Mouse (Mus musculus): ENCODE results near the gene Dock2. TPM values are rescaled to one million over a fixed set of nuclear protein-coding genes. Genes with fewer than 3 reads are reported as not detected.
"Not testable (repeated sequence)": the region's sequence is repeated elsewhere in the genome, so short reads cannot be mapped to it uniquely, and the experiment has no call there.

The Dock2 gene
- polyA plus RNA-seq, 1 experiment from 2014 or later, result 1.4 TPM

GRCm38 (mm10) chr11:34242979-34243378 lies 540.7 kb downstream of the Dock2 start:
- ATAC-seq, result no peak
- no peaks in the 10 kb centered on the region for H3K27me3 ChIP-seq (replicated peaks; ENCODE audit: control insufficient read depth, insufficient read depth, low read length)
- WGBS, result 21% methylated on average over 6 of the region's 6 CpGs

GRCm38 (mm10) chr11:34240252-34240651 lies 543.4 kb downstream of the Dock2 start:
- H3K4me1 ChIP-seq (ENCODE audit: control insufficient read depth, insufficient read depth, low read length), result no peaks in the 10 kb centered on the region
- ATAC-seq, result no peak
- WGBS, result 97% methylated on average over 1 of the region's 1 CpGs
- H3K4me3 ChIP-seq (ENCODE audit: low read length), result no peak overlapping the region
- H3K4me2 ChIP-seq (ENCODE audit: low read depth, low read length), result no peak overlapping the region
- H3K27me3 ChIP-seq (replicated peaks; ENCODE audit: control insufficient read depth, insufficient read depth, low read length), result no peaks in the 10 kb centered on the region
- no peak overlapping the region for H3K27ac ChIP-seq (ENCODE audit: low read length)
- H3K9me3 ChIP-seq (ENCODE audit: control insufficient read depth, low read length), result no peaks in the 10 kb centered on the region
- no peak overlapping the region for H3K9ac ChIP-seq (ENCODE audit: low read depth, low read length)
- no peaks in the 10 kb centered on the region for H3K36me3 ChIP-seq (ENCODE audit: control insufficient read depth, insufficient read depth, low read length)

More at GRCm38 (mm10) chr11:34242979-34243378, 540.7 kb downstream of the Dock2 start:
- H3K27ac ChIP-seq (ENCODE audit: low read length), result no peak overlapping the region
- no peak overlapping the region for H3K4me3 ChIP-seq (ENCODE audit: low read length)
- H3K36me3 ChIP-seq (ENCODE audit: control insufficient read depth, insufficient read depth, low read length), result no peaks in the 10 kb centered on the region
- no peak overlapping the region for H3K4me2 ChIP-seq (ENCODE audit: low read depth, low read length)
- no peaks in the 10 kb centered on the region for H3K9me3 ChIP-seq (ENCODE audit: control insufficient read depth, low read length)
- H3K9ac ChIP-seq (ENCODE audit: low read depth, low read length), result no peak overlapping the region
- H3K4me1 ChIP-seq (ENCODE audit: control insufficient read depth, insufficient read depth, low read length), result no peaks in the 10 kb centered on the region

- no peak overlapping the region for H3K4me2 ChIP-seq (ENCODE audit: low read depth, low read length)
- H3K4me1 ChIP-seq (ENCODE audit: control insufficient read depth, insufficient read depth, low read length), result no peaks in the 10 kb centered on the region
- ATAC-seq, result no peak
- no peaks in the 10 kb centered on the region for H3K9me3 ChIP-seq (ENCODE audit: control insufficient read depth, low read length)
- no peak overlapping the region for H3K4me3 ChIP-seq (ENCODE audit: low read length)
- no peaks in the 10 kb centered on the region for H3K36me3 ChIP-seq (ENCODE audit: control insufficient read depth, insufficient read depth, low read length)
- H3K27ac ChIP-seq (ENCODE audit: low read length), result no peak overlapping the region
- H3K27me3 ChIP-seq (replicated peaks; ENCODE audit: control insufficient read depth, insufficient read depth, low read length), result no peaks in the 10 kb centered on the region
- H3K9ac ChIP-seq (ENCODE audit: low read depth, low read length), result no peak overlapping the region
- WGBS, result 81% methylated on average over 2 of the region's 2 CpGs
Observed at GRCm38 (mm10) chr11:34239691-34240090, 544.0 kb downstream of the Dock2 start.

- H3K4me2 ChIP-seq (ENCODE audit: low read depth, low read length), result no peak overlapping the region
- no peak overlapping the region for H3K9ac ChIP-seq (ENCODE audit: low read depth, low read length)
- no peaks in the 10 kb centered on the region for H3K9me3 ChIP-seq (ENCODE audit: control insufficient read depth, low read length)
- no peaks in the 10 kb centered on the region for H3K4me1 ChIP-seq (ENCODE audit: control insufficient read depth, insufficient read depth, low read length)
- no peak for ATAC-seq
- H3K4me3 ChIP-seq (ENCODE audit: low read length), result no peak overlapping the region
- H3K27ac ChIP-seq (ENCODE audit: low read length), result no peak overlapping the region
- WGBS, result 85% methylated on average over 6 of the region's 6 CpGs
- H3K27me3 ChIP-seq (replicated peaks; ENCODE audit: control insufficient read depth, insufficient read depth, low read length), result no peaks in the 10 kb centered on the region
- no peaks in the 10 kb centered on the region for H3K36me3 ChIP-seq (ENCODE audit: control insufficient read depth, insufficient read depth, low read length)
Observed at GRCm38 (mm10) chr11:34236885-34237284, 546.8 kb downstream of the Dock2 start.

- H3K27me3 ChIP-seq (replicated peaks; ENCODE audit: control insufficient read depth, insufficient read depth, low read length), result no peaks in the 10 kb centered on the region
- H3K36me3 ChIP-seq (ENCODE audit: control insufficient read depth, insufficient read depth, low read length), result no peaks in the 10 kb centered on the region
- no peak overlapping the region for H3K4me3 ChIP-seq (ENCODE audit: low read length)
- H3K9ac ChIP-seq (ENCODE audit: low read depth, low read length), result no peak overlapping the region
- WGBS, result 45% methylated on average over 5 of the region's 5 CpGs
- ATAC-seq, result no peak
- no peak overlapping the region for H3K4me2 ChIP-seq (ENCODE audit: low read depth, low read length)
- no peaks in the 10 kb centered on the region for H3K4me1 ChIP-seq (ENCODE audit: control insufficient read depth, insufficient read depth, low read length)
- H3K9me3 ChIP-seq (ENCODE audit: control insufficient read depth, low read length), result no peaks in the 10 kb centered on the region
- no peak overlapping the region for H3K27ac ChIP-seq (ENCODE audit: low read length)
Observed at GRCm38 (mm10) chr11:34236091-34236759, 547.5 kb downstream of the Dock2 start.

GRCm38 (mm10) chr11:34228758-34229364 lies 554.8 kb downstream of the Dock2 start:
- H3K9me3 ChIP-seq (ENCODE audit: control insufficient read depth, low read length), result no peaks in the 10 kb centered on the region
- H3K9ac ChIP-seq (ENCODE audit: low read depth, low read length), result no peak overlapping the region
- no peak overlapping the region for H3K4me2 ChIP-seq (ENCODE audit: low read depth, low read length)
- no peaks in the 10 kb centered on the region for H3K4me1 ChIP-seq (ENCODE audit: control insufficient read depth, insufficient read depth, low read length)
- H3K27me3 ChIP-seq (replicated peaks; ENCODE audit: control insufficient read depth, insufficient read depth, low read length), result no peaks in the 10 kb centered on the region
- 37% methylated on average over 6 of the region's 6 CpGs for whole genome bisulfite sequencing
- no peak overlapping the region for H3K27ac ChIP-seq (ENCODE audit: low read length)
- ATAC-seq, result 0 out of 2 replicates have a peak, but pooled peaks have one; percentile 28
- H3K36me3 ChIP-seq (ENCODE audit: control insufficient read depth, insufficient read depth, low read length), result no peaks in the 10 kb centered on the region
- no peak overlapping the region for H3K4me3 ChIP-seq (ENCODE audit: low read length)

- H3K4me2 ChIP-seq (ENCODE audit: low read depth, low read length), result no peak overlapping the region
- ATAC-seq, result no peak
- no peaks in the 10 kb centered on the region for H3K9me3 ChIP-seq (ENCODE audit: control insufficient read depth, low read length)
- 32% methylated on average over 1 of the region's 1 CpGs for WGBS
- H3K9ac ChIP-seq (ENCODE audit: low read depth, low read length), result no peak overlapping the region
- no peak overlapping the region for H3K27ac ChIP-seq (ENCODE audit: low read length)
- H3K36me3 ChIP-seq (ENCODE audit: control insufficient read depth, insufficient read depth, low read length), result no peaks in the 10 kb centered on the region
- no peak overlapping the region for H3K4me3 ChIP-seq (ENCODE audit: low read length)
- H3K27me3 ChIP-seq (replicated peaks; ENCODE audit: control insufficient read depth, insufficient read depth, low read length), result no peaks in the 10 kb centered on the region
- H3K4me1 ChIP-seq (ENCODE audit: control insufficient read depth, insufficient read depth, low read length), result no peaks in the 10 kb centered on the region
Observed at GRCm38 (mm10) chr11:34227180-34227579, 556.5 kb downstream of the Dock2 start.

- not testable (repeated sequence) for H3K9me3 ChIP-seq (ENCODE audit: control insufficient read depth, low read length); H3K36me3 ChIP-seq (ENCODE audit: control insufficient read depth, insufficient read depth, low read length); H3K27ac ChIP-seq (ENCODE audit: low read length); H3K4me1 ChIP-seq (ENCODE audit: control insufficient read depth, insufficient read depth, low read length); H3K27me3 ChIP-seq (replicated peaks; ENCODE audit: control insufficient read depth, insufficient read depth, low read length); H3K9ac ChIP-seq (ENCODE audit: low read depth, low read length); H3K4me3 ChIP-seq (ENCODE audit: low read length); H3K4me2 ChIP-seq (ENCODE audit: low read depth, low read length); ATAC-seq
- 88% methylated on average over 4 of the region's 4 CpGs for WGBS
Observed at GRCm38 (mm10) chr11:34220596-34220995, 563.1 kb downstream of the Dock2 start.

- ATAC-seq, result no peak
- no peaks in the 10 kb centered on the region for H3K36me3 ChIP-seq (ENCODE audit: control insufficient read depth, insufficient read depth, low read length)
- H3K4me1 ChIP-seq (ENCODE audit: control insufficient read depth, insufficient read depth, low read length), result no peaks in the 10 kb centered on the region
- no peak overlapping the region for H3K4me2 ChIP-seq (ENCODE audit: low read depth, low read length)
- H3K4me3 ChIP-seq (ENCODE audit: low read length), result no peak overlapping the region
- H3K27me3 ChIP-seq (replicated peaks; ENCODE audit: control insufficient read depth, insufficient read depth, low read length), result no peaks in the 10 kb centered on the region
- H3K9me3 ChIP-seq (ENCODE audit: control insufficient read depth, low read length), result no peaks in the 10 kb centered on the region
- no peak overlapping the region for H3K27ac ChIP-seq (ENCODE audit: low read length)
- 17% methylated on average over 5 of the region's 5 CpGs for WGBS
- no peak overlapping the region for H3K9ac ChIP-seq (ENCODE audit: low read depth, low read length)
Observed at GRCm38 (mm10) chr11:34212853-34213252, 570.8 kb downstream of the Dock2 start.
